Mouse (Mus musculus): Measurements from ENCODE around the gene Serinc3. TPM values are rescaled to one million over a fixed set of nuclear protein-coding genes. Genes with fewer than 3 reads are reported as not detected.

Gene Serinc3
- polyA plus RNA-seq, 1 experiment from 2014 or later: 38.4 TPM

DNA sequence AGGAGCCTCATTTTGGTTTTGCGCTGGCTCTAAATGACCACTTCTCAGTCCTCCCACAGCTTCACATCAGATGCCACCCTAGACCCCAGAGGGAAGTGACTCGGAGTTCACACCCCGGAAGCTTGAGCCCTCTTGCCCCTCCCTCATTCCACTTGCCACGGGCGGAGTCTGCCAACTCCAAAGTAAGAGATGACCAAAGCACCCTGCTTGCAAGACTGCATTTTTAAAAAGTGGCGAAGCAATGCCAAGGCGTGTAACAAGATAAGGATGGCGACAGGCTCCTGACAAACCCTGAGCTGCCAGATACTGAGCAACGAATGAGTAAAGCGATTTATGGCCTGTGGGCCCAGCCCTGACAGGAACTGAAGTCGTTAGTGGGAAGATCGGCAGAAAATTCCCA is 54.7 kb downstream of the Serinc3 start:
- no peaks in the 10 kb centered on the region for H3K36me3 ChIP-seq (ENCODE audit: control insufficient read depth, insufficient read depth, low read length)
- no peak for DNase-seq (ENCODE audit: low spot score)

DNA sequence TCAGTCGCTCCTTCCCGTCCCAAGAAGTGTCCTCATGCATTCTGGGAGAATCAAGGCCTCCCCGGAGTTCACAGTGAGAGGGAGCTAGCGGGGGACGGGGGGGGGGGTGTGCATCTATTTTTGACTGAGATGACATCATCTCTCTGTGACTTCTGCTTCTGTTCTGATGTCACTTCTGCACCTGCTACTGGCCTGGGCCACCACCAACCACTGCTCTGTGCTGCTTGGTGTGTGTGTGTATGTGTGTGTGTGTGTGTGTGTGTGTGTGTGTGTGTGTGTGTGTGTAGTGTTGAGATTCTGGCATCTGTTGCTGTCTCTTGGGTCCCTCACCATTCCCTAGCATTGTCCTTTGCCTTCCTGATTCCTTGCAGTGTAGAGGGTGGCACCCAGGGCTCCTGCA is 57.4 kb downstream of the Serinc3 start:
- H3K4me3 ChIP-seq (ENCODE audit: low read depth, low read length): no peak overlapping the region
- no peaks in the 10 kb centered on the region for H3K4me1 ChIP-seq (replicated peaks; ENCODE audit: control insufficient read depth, insufficient read depth, low read length)
- no peak for ATAC-seq (ENCODE audit: low FRiP score)
- no peaks in the 10 kb centered on the region for H3K36me3 ChIP-seq (ENCODE audit: control insufficient read depth, insufficient read depth, low read length)
- DNase-seq (ENCODE audit: low spot score): no peak
- H3K9ac ChIP-seq (ENCODE audit: low read depth, low read length): no peak overlapping the region
- H3K9me3 ChIP-seq (ENCODE audit: control insufficient read depth, low read length): no peaks in the 10 kb centered on the region
- H3K27ac ChIP-seq (ENCODE audit: low read depth, low read length): no peak overlapping the region
- 84% methylated on average over 5 of the region's 5 CpGs for WGBS
- H3K4me2 ChIP-seq (replicated peaks; ENCODE audit: low read depth, low read length): no peak overlapping the region
- H3K27me3 ChIP-seq (ENCODE audit: control insufficient read depth, insufficient read depth, low read length): no peaks in the 10 kb centered on the region

More for the DNA sequence above, 54.7 kb downstream of the Serinc3 start:
- Histone ChIP-seq H3K9me3 (ENCODE audit: control insufficient read depth, low read length) (no peaks in the 10 kb centered on the region), H3K9ac (ENCODE audit: low read depth, low read length) (no peak overlapping the region), H3K27me3 (ENCODE audit: control insufficient read depth, insufficient read depth, low read length) (no peaks in the 10 kb centered on the region), H3K4me3 (ENCODE audit: low read depth, low read length) (no peak overlapping the region), H3K27ac (ENCODE audit: low read depth, low read length) (no peak overlapping the region), H3K4me2 (replicated peaks; ENCODE audit: low read depth, low read length) (no peak overlapping the region), H3K4me1 (replicated peaks; ENCODE audit: control insufficient read depth, insufficient read depth, low read length) (no peaks in the 10 kb centered on the region)
- 80% methylated on average over 12 of the region's 12 CpGs for whole genome bisulfite sequencing
- ATAC-seq (ENCODE audit: low FRiP score): no peak

DNA sequence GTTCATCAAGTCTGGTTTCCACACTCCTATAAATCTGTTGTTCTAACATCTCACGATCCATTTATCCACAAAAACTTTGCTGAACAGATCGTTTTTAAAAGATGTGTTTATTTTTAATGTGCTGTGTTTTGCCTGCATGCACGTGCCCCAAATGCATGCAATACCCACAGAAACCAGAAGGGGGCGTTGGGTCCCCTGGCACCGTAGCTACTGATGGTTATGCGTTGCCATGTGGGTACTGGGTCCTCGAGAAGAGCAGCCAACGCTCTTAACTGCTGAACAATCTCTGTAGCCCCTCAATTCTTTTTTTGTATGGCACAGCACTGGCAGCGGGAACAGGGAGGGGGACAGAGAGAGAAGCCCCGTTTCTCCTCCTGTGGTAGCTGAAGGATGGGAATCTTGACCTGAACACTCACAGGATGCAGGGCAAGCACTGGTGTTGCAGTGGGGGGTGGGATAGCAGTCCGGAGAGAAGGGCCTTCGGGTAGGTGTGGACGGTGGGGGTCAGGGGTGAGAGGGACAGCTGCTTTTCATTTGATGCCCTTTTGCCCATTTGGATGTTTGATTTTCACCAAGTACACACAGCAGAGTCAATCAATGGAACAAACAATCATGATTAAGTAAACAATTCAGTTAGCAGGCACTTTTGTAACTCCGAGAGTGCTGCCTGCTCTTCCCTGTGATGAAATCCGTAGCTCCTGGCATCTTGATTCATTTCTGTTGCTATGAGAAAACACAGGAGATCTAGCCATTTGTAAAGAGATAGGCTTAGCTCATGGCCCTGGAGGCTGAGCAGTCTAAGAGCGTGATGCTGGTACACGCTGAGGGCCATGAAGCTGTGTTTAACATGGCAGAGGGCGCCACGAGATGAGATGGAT is 58.3 kb downstream of the Serinc3 start:
- DNase-seq (ENCODE audit: low spot score) (peak; percentile 76), ATAC-seq (ENCODE audit: low FRiP score) (no peak)
- no peak overlapping the region for H3K4me2 ChIP-seq (replicated peaks; ENCODE audit: low read depth, low read length)
- no peak overlapping the region for H3K9ac ChIP-seq (ENCODE audit: low read depth, low read length)
- H3K36me3 ChIP-seq (ENCODE audit: control insufficient read depth, insufficient read depth, low read length): no peaks in the 10 kb centered on the region
- no peaks in the 10 kb centered on the region for H3K27me3 ChIP-seq (ENCODE audit: control insufficient read depth, insufficient read depth, low read length)
- WGBS: 50% methylated on average over 19 of the region's 19 CpGs
- no peak overlapping the region for H3K4me3 ChIP-seq (ENCODE audit: low read depth, low read length)
- no peaks in the 10 kb centered on the region for H3K9me3 ChIP-seq (ENCODE audit: control insufficient read depth, low read length)
- no peaks in the 10 kb centered on the region for H3K4me1 ChIP-seq (replicated peaks; ENCODE audit: control insufficient read depth, insufficient read depth, low read length)
- no peak overlapping the region for H3K27ac ChIP-seq (ENCODE audit: low read depth, low read length)

DNA sequence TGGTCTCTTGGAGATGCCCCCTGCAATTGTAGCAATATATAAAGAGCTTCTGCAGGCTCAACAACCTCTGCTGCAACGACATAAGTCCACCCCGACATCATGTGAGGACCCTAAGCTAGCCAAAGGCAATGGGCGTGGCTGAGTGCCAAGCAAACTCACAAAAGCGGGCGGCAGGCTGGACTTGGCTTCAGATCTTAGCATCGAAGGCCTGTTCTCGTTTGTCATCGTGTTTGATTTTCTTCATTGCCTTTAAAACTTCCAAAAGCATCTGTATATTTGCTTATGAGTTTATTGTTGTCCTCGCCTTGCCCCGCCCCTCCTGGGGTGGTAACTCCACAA is 60.9 kb downstream of the Serinc3 start:
- DNase-seq (ENCODE audit: low spot score) (no peak), ATAC-seq (ENCODE audit: low FRiP score) (no peak)
- H3K4me2 ChIP-seq (replicated peaks; ENCODE audit: low read depth, low read length): no peak overlapping the region
- no peak overlapping the region for H3K27ac ChIP-seq (ENCODE audit: low read depth, low read length)
- 84% methylated on average over 10 of the region's 10 CpGs for WGBS
- H3K27me3 ChIP-seq (ENCODE audit: control insufficient read depth, insufficient read depth, low read length): no peaks in the 10 kb centered on the region
- no peaks in the 10 kb centered on the region for H3K36me3 ChIP-seq (ENCODE audit: control insufficient read depth, insufficient read depth, low read length)
- H3K9me3 ChIP-seq (ENCODE audit: control insufficient read depth, low read length): no peaks in the 10 kb centered on the region
- no peaks in the 10 kb centered on the region for H3K4me1 ChIP-seq (replicated peaks; ENCODE audit: control insufficient read depth, insufficient read depth, low read length)
- no peak overlapping the region for H3K9ac ChIP-seq (ENCODE audit: low read depth, low read length)
- no peak overlapping the region for H3K4me3 ChIP-seq (ENCODE audit: low read depth, low read length)

DNA sequence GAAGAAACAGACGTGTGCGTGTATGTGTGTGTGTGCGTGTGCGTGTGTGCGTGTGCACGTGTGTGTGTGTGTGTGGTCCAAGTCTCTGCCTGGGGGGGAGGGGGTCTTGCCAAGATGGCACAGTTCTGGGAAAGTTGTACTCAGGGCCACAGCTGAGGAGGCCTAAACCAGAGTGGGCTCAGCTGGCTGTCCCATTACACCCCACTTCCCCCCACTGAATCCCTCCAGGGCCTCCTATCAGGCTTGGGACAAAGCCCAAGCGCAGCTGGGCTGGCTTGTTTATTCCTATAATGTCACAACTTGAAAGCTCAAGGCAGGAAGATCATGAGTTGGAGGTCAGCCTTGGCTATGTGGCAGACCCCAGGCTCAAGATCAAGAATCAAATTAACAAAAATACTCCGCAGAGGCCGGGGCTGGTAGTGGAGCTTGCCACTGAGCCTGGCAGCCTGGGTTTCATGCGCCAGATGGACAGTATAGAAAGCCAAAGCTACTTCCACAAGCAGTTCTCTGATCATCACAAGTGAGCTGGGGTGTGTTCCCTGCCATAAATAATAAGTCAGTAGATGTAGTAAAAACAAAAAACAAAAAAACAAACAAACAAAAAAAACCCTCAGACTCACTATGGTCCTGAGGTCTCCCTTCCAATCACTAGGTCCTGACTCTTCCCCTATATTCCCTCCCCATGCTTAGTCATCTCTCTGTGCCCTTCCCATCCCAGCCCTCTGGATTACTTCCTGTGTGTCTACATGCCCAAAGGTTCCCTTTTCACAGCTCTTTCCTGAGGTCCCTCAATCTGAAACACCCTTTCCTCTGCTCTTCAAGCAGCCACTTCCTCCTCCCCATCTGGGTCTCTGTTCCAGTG is 61.5 kb downstream of the Serinc3 start:
- 95% methylated on average over 10 of the region's 10 CpGs for WGBS
- Histone ChIP-seq H3K4me3 (ENCODE audit: low read depth, low read length) (no peak overlapping the region), H3K36me3 (ENCODE audit: control insufficient read depth, insufficient read depth, low read length) (no peaks in the 10 kb centered on the region), H3K9me3 (ENCODE audit: control insufficient read depth, low read length) (no peaks in the 10 kb centered on the region), H3K27ac (ENCODE audit: low read depth, low read length) (no peak overlapping the region), H3K4me1 (replicated peaks; ENCODE audit: control insufficient read depth, insufficient read depth, low read length) (no peaks in the 10 kb centered on the region), H3K4me2 (replicated peaks; ENCODE audit: low read depth, low read length) (no peak overlapping the region), H3K27me3 (ENCODE audit: control insufficient read depth, insufficient read depth, low read length) (no peaks in the 10 kb centered on the region), H3K9ac (ENCODE audit: low read depth, low read length) (no peak overlapping the region)
- no peak for ATAC-seq (ENCODE audit: low FRiP score)
- DNase-seq (ENCODE audit: low spot score): no peak

DNA sequence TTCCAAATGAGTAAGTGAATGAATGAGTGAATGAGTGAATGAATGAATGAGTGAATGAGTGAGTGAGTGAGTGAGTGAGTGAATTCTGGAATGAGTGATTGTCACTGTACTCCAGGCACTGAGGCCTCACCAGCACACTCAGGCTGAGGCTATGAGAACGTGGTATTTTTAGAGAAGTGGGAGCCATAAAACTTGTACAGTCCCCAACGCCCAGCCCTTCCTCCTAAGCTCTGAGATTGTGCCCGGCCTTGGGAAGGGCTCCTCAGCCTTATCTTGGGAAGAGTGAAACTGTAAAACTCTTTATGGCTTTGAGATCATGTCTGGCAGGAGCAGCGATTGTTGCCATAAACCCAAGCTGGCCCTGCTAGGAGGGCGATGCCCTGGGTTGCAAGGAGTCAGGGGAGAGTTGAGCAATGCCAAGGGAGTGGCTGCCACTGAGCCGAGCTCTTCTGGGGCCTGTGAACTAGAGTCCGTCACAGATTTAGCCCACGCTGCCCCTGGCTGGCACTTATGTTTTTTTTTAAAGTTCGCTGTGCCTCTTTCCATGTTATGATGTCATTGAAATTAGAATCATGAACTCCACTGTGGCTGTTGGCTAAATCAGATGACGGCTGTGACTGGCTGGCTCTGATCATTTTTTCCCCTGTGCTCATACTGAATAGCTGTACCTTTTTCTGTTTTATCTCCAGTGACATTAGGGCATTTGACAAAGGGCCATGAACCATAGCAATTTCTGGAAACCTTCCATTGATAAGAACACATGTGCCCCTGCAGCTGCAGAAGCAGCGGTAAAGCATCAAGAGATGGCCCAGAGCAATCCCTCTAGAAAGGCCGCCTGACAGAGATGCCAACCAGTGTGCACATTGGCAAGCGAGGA is 64.6 kb downstream of the Serinc3 start:
- no peak overlapping the region for H3K4me2 ChIP-seq (replicated peaks; ENCODE audit: low read depth, low read length)
- ATAC-seq (ENCODE audit: low FRiP score): no peak
- no peak overlapping the region for H3K9ac ChIP-seq (ENCODE audit: low read depth, low read length)
- H3K4me1 ChIP-seq (replicated peaks; ENCODE audit: control insufficient read depth, insufficient read depth, low read length): no peaks in the 10 kb centered on the region
- H3K36me3 ChIP-seq (ENCODE audit: control insufficient read depth, insufficient read depth, low read length): no peaks in the 10 kb centered on the region
- H3K4me3 ChIP-seq (ENCODE audit: low read depth, low read length): no peak overlapping the region
- H3K9me3 ChIP-seq (ENCODE audit: control insufficient read depth, low read length): no peaks in the 10 kb centered on the region
- H3K27me3 ChIP-seq (ENCODE audit: control insufficient read depth, insufficient read depth, low read length): no peaks in the 10 kb centered on the region
- no peak overlapping the region for H3K27ac ChIP-seq (ENCODE audit: low read depth, low read length)
- DNase-seq (ENCODE audit: low spot score): no peak
- WGBS: 88% methylated on average over 13 of the region's 13 CpGs

GRCm38 (mm10) chr2:163577986-163578385 is 66.9 kb downstream of the Serinc3 start:
- no peak overlapping the region for H3K4me3 ChIP-seq (ENCODE audit: low read depth, low read length)
- no peaks in the 10 kb centered on the region for H3K4me1 ChIP-seq (replicated peaks; ENCODE audit: control insufficient read depth, insufficient read depth, low read length)
- WGBS: 80% methylated on average over 2 of the region's 2 CpGs
- H3K36me3 ChIP-seq (ENCODE audit: control insufficient read depth, insufficient read depth, low read length): no peaks in the 10 kb centered on the region
- H3K4me2 ChIP-seq (replicated peaks; ENCODE audit: low read depth, low read length): no peak overlapping the region
- no peak overlapping the region for H3K27ac ChIP-seq (ENCODE audit: low read depth, low read length)
- H3K27me3 ChIP-seq (ENCODE audit: control insufficient read depth, insufficient read depth, low read length): no peaks in the 10 kb centered on the region
- ATAC-seq (ENCODE audit: low FRiP score) (no peak), DNase-seq (ENCODE audit: low spot score) (no peak)
- H3K9ac ChIP-seq (ENCODE audit: low read depth, low read length): no peak overlapping the region
- no peaks in the 10 kb centered on the region for H3K9me3 ChIP-seq (ENCODE audit: control insufficient read depth, low read length)

- no peak overlapping the region for H3K4me3 ChIP-seq (ENCODE audit: low read depth, low read length)
- H3K36me3 ChIP-seq (ENCODE audit: control insufficient read depth, insufficient read depth, low read length): no peaks in the 10 kb centered on the region
- no peak for ATAC-seq (ENCODE audit: low FRiP score)
- 48% methylated on average over 11 of the region's 11 CpGs for WGBS
- no peak overlapping the region for H3K4me2 ChIP-seq (replicated peaks; ENCODE audit: low read depth, low read length)
- H3K9ac ChIP-seq (ENCODE audit: low read depth, low read length): no peak overlapping the region
- no peak overlapping the region for H3K27ac ChIP-seq (ENCODE audit: low read depth, low read length)
- H3K4me1 ChIP-seq (replicated peaks; ENCODE audit: control insufficient read depth, insufficient read depth, low read length): no peaks in the 10 kb centered on the region
- no peaks in the 10 kb centered on the region for H3K27me3 ChIP-seq (ENCODE audit: control insufficient read depth, insufficient read depth, low read length)
- DNase-seq (ENCODE audit: low spot score): no peak
- H3K9me3 ChIP-seq (ENCODE audit: control insufficient read depth, low read length): no peaks in the 10 kb centered on the region
Observed at GRCm38 (mm10) chr2:163575248-163575647, 69.7 kb downstream of the Serinc3 start.
